In genomic region chr15:25542382-25542781, GRCm38 (mm10) we compare ENCODE assay signal across 11 mouse cellular contexts.
"Had no signal": no experiment of that assay in that cellular context is flagged by ENCODE, and none has a peak within 500 bp of the region (broad histone marks: within the 10 kb centered on the region; RNA-seq: fewer than 3 reads in every experiment).

No protein-coding gene starts in this region.

- DNase-seq: kidney, adult 8-10 months; kidney, postnatal 10 days; kidney, postnatal 36 days; layer of hippocampus, postnatal 36 days; liver, embryonic 13.5 days; lung, adult 2 months; right cerebral cortex, adult 18-20 months; right cerebral cortex, postnatal 14 days; right cerebral cortex, postnatal 4 days; spleen, adult 18-20 months; thymus, postnatal 36 days had no signal
